Comparison of ENCODE assay signal across 29 mouse cellular contexts in the genomic region with DNA sequence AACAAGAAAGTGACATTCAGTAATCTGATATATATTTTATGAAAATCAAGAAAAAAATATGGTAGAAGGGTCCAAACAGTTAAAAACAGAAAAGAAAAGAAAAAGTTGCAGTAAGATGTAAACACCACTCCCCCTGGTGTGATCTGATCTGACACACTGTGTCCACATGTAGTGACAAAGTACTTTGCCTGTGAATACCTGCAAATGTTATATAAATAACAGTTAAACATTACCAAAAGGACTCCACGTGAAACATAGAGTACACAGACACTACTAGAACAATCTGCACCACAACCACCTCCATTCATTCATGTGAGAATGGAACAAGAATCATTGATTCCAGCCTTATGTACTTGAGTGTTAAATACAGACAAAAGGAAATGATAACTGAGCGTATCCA. TPM values are rescaled to one million over a fixed set of nuclear protein-coding genes. Genes with fewer than 3 reads are reported as not detected.
DNase-seq lines count a peak whose midpoint lies in the region; ATAC-seq and TF ChIP-seq lines count a peak whose summit lies in the region.
"Had no signal": no experiment of that assay in that cellular context is flagged by ENCODE, and none has a peak within 500 bp of the region (broad histone marks: within the 10 kb centered on the region; RNA-seq: fewer than 3 reads in every experiment).

No protein-coding gene starts in this region.

- WGBS in liver, adult 2 months: 41% methylated on average over 2 of the region's 2 CpGs
- WGBS in liver, embryonic 11.5 days: 74% methylated on average over 2 of the region's 2 CpGs
- WGBS in liver, embryonic 16.5 days (ENCODE audit: insufficient replicate concordance): 50% methylated on average over 2 of the region's 2 CpGs
- 63% methylated on average over 2 of the region's 2 CpGs for WGBS in liver, postnatal 0 days (ENCODE audit: insufficient replicate concordance)

- no peak overlapping the region for H3K4me2 ChIP-seq in liver, embryonic 11.5 days
- no peak overlapping the region for H3K4me2 ChIP-seq in liver, embryonic 16.5 days (ENCODE audit: low read depth, low read length)
- no peak overlapping the region for H3K4me2 ChIP-seq in liver, postnatal 0 days (ENCODE audit: low read depth, low read length)
- H3K4me2 ChIP-seq: embryonic facial prominence, embryonic 13.5 days; embryonic facial prominence, embryonic 15.5 days; forebrain, embryonic 12.5 days had no signal

- H3K36me3 ChIP-seq in liver, adult 2 months (ENCODE audit: control insufficient read depth, insufficient read depth, low read length): no peaks in the 10 kb centered on the region
- H3K36me3 ChIP-seq in liver, embryonic 11.5 days (ENCODE audit: control insufficient read depth, insufficient read depth, low read length): no peaks in the 10 kb centered on the region
- H3K36me3 ChIP-seq in liver, embryonic 16.5 days (ENCODE audit: control insufficient read depth, insufficient read depth): no peaks in the 10 kb centered on the region
- H3K36me3 ChIP-seq in liver, postnatal 0 days (replicated peaks; ENCODE audit: insufficient read depth, low read length): no peaks in the 10 kb centered on the region
- H3K36me3 ChIP-seq: embryonic facial prominence, embryonic 13.5 days; embryonic facial prominence, embryonic 15.5 days; forebrain, embryonic 10.5 days; forebrain, embryonic 12.5 days had no signal

- H3K4me3 ChIP-seq in liver, adult 2 months (ENCODE audit: insufficient read depth, low read depth, low read length): no peak overlapping the region
- no peak overlapping the region for H3K4me3 ChIP-seq in liver, embryonic 11.5 days (ENCODE audit: low read depth, low read length)
- H3K4me3 ChIP-seq in liver, embryonic 16.5 days (ENCODE audit: low read depth, low read length): no peak overlapping the region
- no peak overlapping the region for H3K4me3 ChIP-seq in liver, postnatal 0 days (ENCODE audit: low read depth, low read length)
- H3K4me3 ChIP-seq: embryonic facial prominence, embryonic 13.5 days; embryonic facial prominence, embryonic 15.5 days; erythroblast, embryonic 14.5 days; forebrain, embryonic 10.5 days; forebrain, embryonic 12.5 days had no signal

- H3K9ac ChIP-seq in liver, adult 2 months (ENCODE audit: low read depth, low read length): no peak overlapping the region
- no peak overlapping the region for H3K9ac ChIP-seq in liver, embryonic 11.5 days (ENCODE audit: low read depth, low read length)
- H3K9ac ChIP-seq in liver, embryonic 16.5 days (ENCODE audit: low read depth, low read length): no peak overlapping the region
- H3K9ac ChIP-seq in liver, postnatal 0 days (replicated peaks): no peak overlapping the region
- H3K9ac ChIP-seq: embryonic facial prominence, embryonic 13.5 days; embryonic facial prominence, embryonic 15.5 days; forebrain, embryonic 12.5 days had no signal

- H3K27me3 ChIP-seq in liver, adult 2 months (ENCODE audit: control insufficient read depth, insufficient read depth, low read length): no peaks in the 10 kb centered on the region
- no peaks in the 10 kb centered on the region for H3K27me3 ChIP-seq in liver, embryonic 11.5 days (replicated peaks; ENCODE audit: control insufficient read depth, insufficient read depth, low read length)
- H3K27me3 ChIP-seq in liver, embryonic 16.5 days (ENCODE audit: control insufficient read depth, insufficient read depth, low read depth, low read length): no peaks in the 10 kb centered on the region
- no peaks in the 10 kb centered on the region for H3K27me3 ChIP-seq in liver, postnatal 0 days (ENCODE audit: insufficient read depth, low read length)
- H3K27me3 ChIP-seq: embryonic facial prominence, embryonic 13.5 days; embryonic facial prominence, embryonic 15.5 days; forebrain, embryonic 12.5 days had no signal

- H3K27ac ChIP-seq in liver, adult 2 months (replicated peaks; ENCODE audit: insufficient read depth, low read depth, low read length): no peak overlapping the region
- H3K27ac ChIP-seq in liver, embryonic 11.5 days (ENCODE audit: low read depth, low read length): no peak overlapping the region
- H3K27ac ChIP-seq in liver, embryonic 16.5 days (ENCODE audit: low read length): no peak overlapping the region
- no peak overlapping the region for H3K27ac ChIP-seq in liver, postnatal 0 days (ENCODE audit: low read depth)
- H3K27ac ChIP-seq: embryonic facial prominence, embryonic 13.5 days; embryonic facial prominence, embryonic 15.5 days; forebrain, embryonic 10.5 days; forebrain, embryonic 12.5 days had no signal

- no peaks in the 10 kb centered on the region for H3K79me2 ChIP-seq in liver, adult 2 months (ENCODE audit: control insufficient read depth, insufficient read depth, low read length)

- no peak for TF ChIP-seq EP300 in liver, postnatal 0 days (IDR thresholded peaks at IDR 0.05; ENCODE audit: low read depth)

- no peak for TF ChIP-seq CTCF in liver, adult 2 months (IDR thresholded peaks at IDR 0.05; ENCODE audit: low read depth, low read length)
- TF ChIP-seq CTCF in liver, postnatal 0 days (IDR thresholded peaks at IDR 0.05; ENCODE audit: low read depth): no peak

- no peak for ATAC-seq in liver, embryonic 11.5 days (replicated peaks; ENCODE audit: low FRiP score)
- ATAC-seq in liver, embryonic 16.5 days (ENCODE audit: low read depth): peak; percentile 59
- peak; percentile 98 for ATAC-seq in liver, postnatal 0 days
- ATAC-seq: forebrain, embryonic 14.5 days had no signal

- TF ChIP-seq POLR2A in liver, adult 2 months (IDR thresholded peaks at IDR 0.05; ENCODE audit: extremely low read depth, insufficient read depth, low read length): no peak

- H3K4me1 ChIP-seq in liver, adult 2 months (ENCODE audit: control insufficient read depth, insufficient read depth, low read length): no peaks in the 10 kb centered on the region
- H3K4me1 ChIP-seq in liver, embryonic 11.5 days (replicated peaks; ENCODE audit: control insufficient read depth, insufficient read depth, low read length): no peaks in the 10 kb centered on the region
- no peaks in the 10 kb centered on the region for H3K4me1 ChIP-seq in liver, embryonic 16.5 days (ENCODE audit: control insufficient read depth, low read depth, low read length)
- no peaks in the 10 kb centered on the region for H3K4me1 ChIP-seq in liver, postnatal 0 days (ENCODE audit: insufficient read depth)
- H3K4me1 ChIP-seq: embryonic facial prominence, embryonic 13.5 days; embryonic facial prominence, embryonic 15.5 days; forebrain, embryonic 10.5 days; forebrain, embryonic 12.5 days had no signal

- no peaks in the 10 kb centered on the region for H3K9me3 ChIP-seq in liver, embryonic 11.5 days (ENCODE audit: control insufficient read depth, low read length)
- no peaks in the 10 kb centered on the region for H3K9me3 ChIP-seq in liver, embryonic 16.5 days (replicated peaks; ENCODE audit: control insufficient read depth, low read length)
- no peaks in the 10 kb centered on the region for H3K9me3 ChIP-seq in liver, postnatal 0 days (ENCODE audit: low read length)
- H3K9me3 ChIP-seq: embryonic facial prominence, embryonic 13.5 days; embryonic facial prominence, embryonic 15.5 days had no signal

- DNase-seq in liver, adult 2 months (ENCODE audit: extremely low read depth, low read depth, low spot score): peak; percentile 65
- DNase-seq in liver, embryonic 11.5 days (ENCODE audit: low spot score): no peak
- DNase-seq in liver: no peak
- no peak for DNase-seq in liver, postnatal 0 days
- no peak for DNase-seq in gastrocnemius, postnatal 4 days (ENCODE audit: low spot score in 2 of 2)
- DNase-seq: adrenal gland, adult 2 months; adrenal gland, postnatal 10 days; adrenal gland, postnatal 25 days; cerebellum, adult 11 months; cerebellum, adult 18-20 months; cerebellum, adult 8-10 months; cerebellum, adult 9-11 months; cerebellum, postnatal 14 days; cerebellum, postnatal 36 days; embryo, embryonic 11 days had no signal

RNA-seq across cellular contexts. Expression of a gene that starts 8.5 kb away (rescaled TPM):
- 78.9 and 564 TPM in 2 replicates for total RNA-seq in liver, adult 2 months (2014; rRNA removed)
- polyA plus RNA-seq in liver, adult 2 months (2012; rRNA removed): 4.2 and 15.5 TPM in 2 replicates
- not detected in 2 replicates for polyA plus RNA-seq in liver, embryonic 11.5 days (2014; fragmentation: Nextera tagmentation; extraction: Ambion mirVana)
- polyA plus RNA-seq in liver, embryonic 16.5 days (2015; fragmentation: Nextera tagmentation; extraction: Ambion mirVana): not detected in 2 replicates
- polyA plus RNA-seq in liver, postnatal 0 days (2015; fragmentation: Nextera tagmentation; extraction: Ambion mirVana): 0.27 and 0.54 TPM in 2 replicates
- not detected for total RNA-seq in gastrocnemius, postnatal 4 days (2021)
- total RNA-seq: adrenal gland, postnatal 10 days; adrenal gland, postnatal 25 days; adrenal gland, postnatal 4 days; common myeloid progenitor, adult 5-6 weeks; ES-E14; MEL had no signal
- polyA plus RNA-seq: adrenal gland, adult 2 months; brain, embryonic 14.5 days; C2C12; embryonic facial prominence, embryonic 11.5 days; embryonic facial prominence, embryonic 13.5 days; embryonic facial prominence, embryonic 15.5 days; erythroblast, embryonic 14.5 days; forebrain, embryonic 10.5 days; forebrain, embryonic 12.5 days; forebrain, embryonic 14.5 days had no signal

RNA-seq across cellular contexts. Expression of a gene that starts 38.9 kb away (rescaled TPM):
- 0.27 and 1.1 TPM in 2 replicates for total RNA-seq in liver, adult 2 months (2014; rRNA removed)
- polyA plus RNA-seq in liver, adult 2 months (2012; rRNA removed): 0.25 and 0.43 TPM in 2 replicates
- polyA plus RNA-seq in liver, embryonic 11.5 days (2014; fragmentation: Nextera tagmentation; extraction: Ambion mirVana): 0.04 TPM in 1 of 2 replicates, not detected in the other
- 0.06 TPM in 1 of 2 replicates, not detected in the other for polyA plus RNA-seq in liver, embryonic 16.5 days (2015; fragmentation: Nextera tagmentation; extraction: Ambion mirVana)
- polyA plus RNA-seq in liver, postnatal 0 days (2015; fragmentation: Nextera tagmentation; extraction: Ambion mirVana): 0.06 and 0.07 TPM in 2 replicates
- not detected for total RNA-seq in gastrocnemius, postnatal 4 days (2021)
- total RNA-seq: common myeloid progenitor, adult 5-6 weeks; MEL had no signal
- polyA plus RNA-seq: C2C12; embryonic facial prominence, embryonic 11.5 days; embryonic facial prominence, embryonic 13.5 days; erythroblast, embryonic 14.5 days had no signal
